Mouse (Mus musculus) testis, adult 2 months (tissue): ENCODE measurements around the gene Wfdc21. TPM values are rescaled to one million over a fixed set of nuclear protein-coding genes. Genes with fewer than 3 reads are reported as not detected.
A peak's percentile ranks its signal among the peaks of the same experiment; 100 is the strongest.

ENCODE experiments used
- H3K27ac ChIP-seq: fragments of 200-500 bp; 2 replicates; pipeline ENCODE4 v1.5.1; 2012; ENCODE audit warnings: low read depth, low read length; ENCODE audit not compliant: control insufficient read depth, insufficient read depth
- H3K27me3 ChIP-seq: fragments of 200-500 bp; 2 replicates; pipeline ENCODE4 v1.6.1; 2012; ENCODE audit warnings: mild to moderate bottlenecking, low read length, moderate library complexity; ENCODE audit not compliant: control insufficient read depth, insufficient read depth
- H3K36me3 ChIP-seq: fragments of 200-500 bp; 2 replicates; pipeline ENCODE4 v1.6.1; 2012; ENCODE audit warnings: mild to moderate bottlenecking, low read length; ENCODE audit not compliant: control insufficient read depth, insufficient read depth
- H3K4me1 ChIP-seq: fragments of 200-500 bp; 2 replicates; pipeline ENCODE4 v1.6.1; 2012; ENCODE audit warnings: low read length; ENCODE audit not compliant: control insufficient read depth, insufficient read depth
- H3K4me3 ChIP-seq: fragments of 200-500 bp; 2 replicates; pipeline ENCODE4 v1.5.1; 2012; ENCODE audit warnings: low read depth, mild to moderate bottlenecking, low read length, moderate library complexity, mixed read lengths; ENCODE audit not compliant: control insufficient read depth
- CTCF ChIP-seq: fragments of 200-500 bp; IDR thresholded peaks from 2 replicates; pipeline ENCODE4 v1.5.1; 2012; ENCODE audit warnings: low read depth, mild to moderate bottlenecking, inconsistent platforms, low read length, moderate library complexity; ENCODE audit not compliant: control insufficient read depth, insufficient read depth, insufficient replicate concordance
- POLR2A ChIP-seq: fragments of 200-500 bp; IDR thresholded peaks from 2 replicates; pipeline ENCODE4 v1.6.1; 2012; ENCODE audit warnings: low read depth, mild to moderate bottlenecking, inconsistent platforms, low read length, moderate library complexity; ENCODE audit not compliant: control insufficient read depth
- polyA plus RNA-seq: library from polyadenylated mRNA; depleted of rRNA; stranded (reverse); fragments of >200 nt; gene quantifications from 2 replicates; pipeline ENCODE4 v1.2.3, GENCODE M21; 2012

Gene Wfdc21
- polyA plus RNA-seq, 1 experiment = 0.36 TPM

DNA sequence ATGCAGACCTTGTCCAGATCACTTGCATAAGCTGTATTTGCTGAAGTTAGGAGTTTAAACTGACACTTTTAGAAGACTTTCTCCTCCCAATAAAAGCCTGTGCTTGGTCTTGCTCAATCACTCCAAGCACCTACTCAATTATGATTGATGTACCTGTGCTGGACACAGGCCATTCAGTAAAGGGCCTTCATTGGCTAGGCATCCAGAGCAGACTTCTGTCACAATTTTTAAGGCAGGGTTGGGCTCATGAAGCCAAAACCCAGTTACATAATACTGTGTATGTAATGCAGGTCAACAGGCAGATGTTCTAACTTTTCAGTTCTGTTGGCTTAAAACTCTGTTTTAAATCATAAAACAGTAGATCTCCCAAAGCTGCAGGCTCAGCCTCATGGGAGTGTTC is 26.0 kb upstream of the Wfdc21 start:
- Histone ChIP-seq H3K4me1 (no peaks in the 10 kb centered on the region), H3K4me3 (no peak overlapping the region), H3K27me3 (no peaks in the 10 kb centered on the region), H3K27ac (no peak overlapping the region), H3K36me3 (no peaks in the 10 kb centered on the region)
- TF ChIP-seq CTCF = no peak

GRCm38 (mm10) chr11:83728757-83729432 is 17.8 kb upstream of the Wfdc21 start:
- TF ChIP-seq CTCF (no peak), POLR2A (no peak)
- no peaks in the 10 kb centered on the region for H3K4me1 ChIP-seq
- no peak overlapping the region for H3K27ac ChIP-seq
- no peaks in the 10 kb centered on the region for H3K27me3 ChIP-seq
- no peak overlapping the region for H3K4me3 ChIP-seq
- no peaks in the 10 kb centered on the region for H3K36me3 ChIP-seq

GRCm38 (mm10) chr11:83731116-83731515 is 15.6 kb upstream of the Wfdc21 start:
- no peak for TF ChIP-seq POLR2A
- TF ChIP-seq CTCF = no peak
- no peaks in the 10 kb centered on the region for H3K36me3 ChIP-seq
- no peaks in the 10 kb centered on the region for H3K27me3 ChIP-seq
- H3K27ac ChIP-seq = no peak overlapping the region
- no peak overlapping the region for H3K4me3 ChIP-seq
- no peaks in the 10 kb centered on the region for H3K4me1 ChIP-seq

- Histone ChIP-seq H3K4me3 (no peak overlapping the region), H3K27me3 (no peaks in the 10 kb centered on the region), H3K27ac (no peak overlapping the region), H3K36me3 (no peaks in the 10 kb centered on the region), H3K4me1 (no peaks in the 10 kb centered on the region)
- no peak for TF ChIP-seq POLR2A
- no peak for TF ChIP-seq CTCF
These were observed 13.6 kb upstream of the Wfdc21 start for GRCm38 (mm10) chr11:83733071-83733640.

GRCm38 (mm10) chr11:83734215-83734614 is 12.5 kb upstream of the Wfdc21 start:
- TF ChIP-seq CTCF (no peak), POLR2A (no peak)
- no peaks in the 10 kb centered on the region for H3K27me3 ChIP-seq
- H3K36me3 ChIP-seq = no peaks in the 10 kb centered on the region
- H3K27ac ChIP-seq = no peak overlapping the region
- no peaks in the 10 kb centered on the region for H3K4me1 ChIP-seq
- no peak overlapping the region for H3K4me3 ChIP-seq

DNA sequence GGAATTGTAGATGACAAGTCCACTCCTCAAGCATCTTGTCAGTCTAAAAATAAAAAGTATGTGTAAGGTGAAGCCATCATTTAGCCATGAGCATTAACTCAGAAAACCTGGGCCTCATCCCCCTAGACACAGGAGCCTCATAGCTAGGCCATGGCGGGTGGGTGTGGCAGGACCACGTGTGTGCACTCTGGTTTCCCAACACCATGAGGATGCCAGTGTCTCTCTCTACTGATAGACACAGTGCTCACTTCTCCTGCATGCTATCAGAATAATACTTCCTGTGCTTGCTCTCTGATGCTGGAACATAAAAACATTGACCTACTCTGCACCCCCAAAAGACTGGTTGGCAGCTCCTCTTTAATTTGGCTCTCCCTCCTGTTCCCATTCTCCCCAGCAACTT is 10.9 kb upstream of the Wfdc21 start:
- H3K36me3 ChIP-seq = no peaks in the 10 kb centered on the region
- H3K27me3 ChIP-seq = no peaks in the 10 kb centered on the region
- H3K27ac ChIP-seq = no peak overlapping the region
- H3K4me3 ChIP-seq = no peak overlapping the region
- no peaks in the 10 kb centered on the region for H3K4me1 ChIP-seq
- no peak for TF ChIP-seq POLR2A
- TF ChIP-seq CTCF = no peak

GRCm38 (mm10) chr11:83737109-83737558 is 9.6 kb upstream of the Wfdc21 start:
- TF ChIP-seq POLR2A (no peak), CTCF (no peak)
- H3K27me3 ChIP-seq = no peaks in the 10 kb centered on the region
- no peaks in the 10 kb centered on the region for H3K36me3 ChIP-seq
- H3K4me3 ChIP-seq = no peak overlapping the region
- H3K27ac ChIP-seq = no peak overlapping the region
- H3K4me1 ChIP-seq = no peaks in the 10 kb centered on the region

GRCm38 (mm10) chr11:83739241-83739640 is 7.5 kb upstream of the Wfdc21 start:
- TF ChIP-seq POLR2A = no peak
- TF ChIP-seq CTCF = peak; percentile 3; the same call in 1 of the 2 replicates
- Histone ChIP-seq H3K27me3 (no peaks in the 10 kb centered on the region), H3K4me1 (no peaks in the 10 kb centered on the region), H3K27ac (no peak overlapping the region), H3K4me3 (no peak overlapping the region), H3K36me3 (no peaks in the 10 kb centered on the region)
